Mouse (Mus musculus) embryonic facial prominence, embryonic 12.5 days (tissue): ENCODE measurements around the gene Hoxb4. TPM values are rescaled to one million over a fixed set of nuclear protein-coding genes. Genes with fewer than 3 reads are reported as not detected.
A peak's percentile ranks its signal among the peaks of the same experiment; 100 is the strongest.

Source experiments
- ATAC-seq: fragments of 200-750 bp; cut with Nextera tagmentation; 2 replicates; pipeline ENCODE4 v1.8.0; 2017; ENCODE audit not compliant: insufficient number of reproducible peaks, insufficient read depth, low FRiP score, low TSS enrichment
- H3K27ac ChIP-seq: fragments of 300-500 bp; sonication (generic); 2 replicates; pipeline ENCODE4 v1.5.1; 2016; ENCODE audit warnings: mild to moderate bottlenecking
- H3K27me3 ChIP-seq: fragments of 300-500 bp; sonication (generic); 2 replicates; pipeline ENCODE4 v1.6.1; 2016; ENCODE audit warnings: mild to moderate bottlenecking, moderate library complexity
- H3K36me3 ChIP-seq: fragments of 300-500 bp; sonication (generic); 2 replicates; pipeline ENCODE4 v1.6.1; 2016; ENCODE audit warnings: mild to moderate bottlenecking
- H3K4me1 ChIP-seq: fragments of 300-500 bp; sonication (generic); 2 replicates; pipeline ENCODE4 v1.6.1; 2016
- H3K4me2 ChIP-seq: fragments of 300-500 bp; sonication (generic); replicated peaks from 2 replicates; pipeline ENCODE4 v1.6.1; 2016; ENCODE audit warnings: mild to moderate bottlenecking, moderate library complexity
- H3K4me3 ChIP-seq: fragments of 300-500 bp; sonication (generic); 2 replicates; pipeline ENCODE4 v1.5.1; 2016; ENCODE audit warnings: mild to moderate bottlenecking
- H3K9ac ChIP-seq: fragments of 300-500 bp; sonication (generic); 2 replicates; pipeline ENCODE4 v1.6.1; 2016; ENCODE audit warnings: mild to moderate bottlenecking, moderate library complexity
- H3K9me3 ChIP-seq: fragments of 300-500 bp; sonication (generic); 2 replicates; pipeline ENCODE4 v1.6.1; 2016; ENCODE audit warnings: mild to moderate bottlenecking, moderate library complexity
- WGBS: fragments of 180-500 bp; shearing (Covaris S2); methylation state at CpG from one replicate; pipeline ENCODE4 v1.1.7; 2016; 5-methylcytosine and 5-hydroxymethylcytosine counted together
- polyA plus RNA-seq: library from polyadenylated mRNA; unstranded; fragments of >200 nt; fragmentation: Nextera tagmentation; extraction: Ambion mirVana; gene quantifications from 2 replicates; pipeline ENCODE4 v1.2.1, GENCODE M21; 2016

The Hoxb4 gene
- polyA plus RNA-seq, 1 experiment from 2014 or later, result 0.22 TPM

DNA sequence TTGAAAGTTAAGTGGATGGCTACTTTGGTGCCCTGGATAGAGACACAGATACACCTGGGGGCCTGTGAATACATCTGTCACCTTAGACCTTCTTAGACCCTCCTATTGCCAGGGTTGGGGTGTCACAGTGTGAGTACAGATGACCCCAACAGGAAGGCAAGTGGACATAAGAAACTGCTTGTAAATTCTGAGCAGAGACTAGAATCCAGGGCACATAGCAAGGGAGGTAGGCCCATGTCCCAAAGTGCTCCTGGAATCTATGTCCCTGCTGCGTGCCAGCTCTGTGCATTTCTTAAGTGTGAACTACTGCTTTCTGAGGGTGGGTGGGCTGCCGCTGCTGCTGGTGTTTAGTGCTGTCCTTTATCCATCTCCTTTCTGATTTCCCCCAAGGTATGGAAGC lies 32.7 kb downstream of the Hoxb4 start:
- no peak for ATAC-seq
- H3K4me1 ChIP-seq, result no peaks in the 10 kb centered on the region
- no peak overlapping the region for H3K4me3 ChIP-seq
- peaks cover 82% of the 10 kb centered on the region for H3K27me3 ChIP-seq
- H3K4me2 ChIP-seq, result no peak overlapping the region
- H3K27ac ChIP-seq, result no peak overlapping the region
- H3K9me3 ChIP-seq, result no peaks in the 10 kb centered on the region
- no peak overlapping the region for H3K9ac ChIP-seq
- WGBS, result 8% methylated on average over 2 of the region's 2 CpGs
- H3K36me3 ChIP-seq, result no peaks in the 10 kb centered on the region

DNA sequence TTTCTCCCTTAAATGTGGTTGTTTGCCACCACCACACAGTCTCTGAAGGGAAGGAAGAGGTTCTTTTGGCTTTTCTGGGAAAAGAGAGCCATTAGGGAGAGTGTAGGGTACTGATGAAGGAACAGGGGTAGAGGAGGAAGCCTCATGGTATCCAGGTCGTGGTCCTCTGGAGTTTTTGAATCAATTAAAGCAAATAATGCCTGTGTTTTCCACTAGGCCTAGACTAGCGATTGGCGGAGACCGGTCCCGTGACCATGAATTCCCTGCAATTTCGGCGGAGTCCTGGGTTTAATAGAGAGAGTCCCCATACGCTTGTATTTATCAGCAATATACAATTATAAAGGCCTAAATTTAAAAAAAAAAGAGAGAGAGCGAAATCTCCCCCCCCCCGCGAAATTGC lies 33.2 kb downstream of the Hoxb4 start:
- Histone ChIP-seq H3K9ac (no peak overlapping the region), H3K9me3 (no peaks in the 10 kb centered on the region), H3K36me3 (no peaks in the 10 kb centered on the region), H3K27ac (no peak overlapping the region), H3K4me2 (no peak overlapping the region), H3K4me3 (0 out of 2 replicates have a peak overlapping the region, but pooled peaks have one; percentile 30), H3K4me1 (no peaks in the 10 kb centered on the region), H3K27me3 (peaks cover 82% of the 10 kb centered on the region)
- 2% methylated on average over 11 of the region's 11 CpGs for WGBS
- no peak for ATAC-seq

DNA sequence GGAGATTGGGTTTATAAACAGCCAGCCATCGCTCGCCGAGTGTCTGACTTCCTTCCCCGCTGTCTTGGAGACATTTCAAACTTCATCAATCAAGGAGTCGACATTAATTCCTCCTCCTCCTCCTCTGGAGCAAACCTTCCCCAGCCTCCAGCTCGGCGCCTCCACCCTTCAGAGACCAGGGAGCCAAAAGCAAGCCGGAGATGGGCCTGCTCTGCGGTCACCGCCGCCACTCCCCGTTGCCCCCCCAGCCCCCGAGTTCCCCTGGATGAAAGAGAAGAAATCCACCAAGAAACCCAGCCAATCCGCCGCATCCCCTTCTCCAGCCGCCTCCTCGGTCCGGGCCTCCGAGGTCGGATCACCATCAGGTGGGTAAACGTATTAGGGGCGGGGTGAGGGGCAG lies 33.8 kb downstream of the Hoxb4 start:
- Histone ChIP-seq H3K27me3 (peaks cover 82% of the 10 kb centered on the region), H3K36me3 (no peaks in the 10 kb centered on the region), H3K27ac (peak overlapping the region; percentile 54; the same call in 1 of the 2 replicates), H3K4me1 (no peaks in the 10 kb centered on the region), H3K9ac (0 out of 2 replicates have a peak overlapping the region, but pooled peaks have one; percentile 27), H3K9me3 (no peaks in the 10 kb centered on the region), H3K4me2 (peak overlapping the region; percentile 22), H3K4me3 (peak overlapping the region; percentile 30)
- WGBS, result 1% methylated on average over 22 of the region's 22 CpGs
- ATAC-seq, result no peak

DNA sequence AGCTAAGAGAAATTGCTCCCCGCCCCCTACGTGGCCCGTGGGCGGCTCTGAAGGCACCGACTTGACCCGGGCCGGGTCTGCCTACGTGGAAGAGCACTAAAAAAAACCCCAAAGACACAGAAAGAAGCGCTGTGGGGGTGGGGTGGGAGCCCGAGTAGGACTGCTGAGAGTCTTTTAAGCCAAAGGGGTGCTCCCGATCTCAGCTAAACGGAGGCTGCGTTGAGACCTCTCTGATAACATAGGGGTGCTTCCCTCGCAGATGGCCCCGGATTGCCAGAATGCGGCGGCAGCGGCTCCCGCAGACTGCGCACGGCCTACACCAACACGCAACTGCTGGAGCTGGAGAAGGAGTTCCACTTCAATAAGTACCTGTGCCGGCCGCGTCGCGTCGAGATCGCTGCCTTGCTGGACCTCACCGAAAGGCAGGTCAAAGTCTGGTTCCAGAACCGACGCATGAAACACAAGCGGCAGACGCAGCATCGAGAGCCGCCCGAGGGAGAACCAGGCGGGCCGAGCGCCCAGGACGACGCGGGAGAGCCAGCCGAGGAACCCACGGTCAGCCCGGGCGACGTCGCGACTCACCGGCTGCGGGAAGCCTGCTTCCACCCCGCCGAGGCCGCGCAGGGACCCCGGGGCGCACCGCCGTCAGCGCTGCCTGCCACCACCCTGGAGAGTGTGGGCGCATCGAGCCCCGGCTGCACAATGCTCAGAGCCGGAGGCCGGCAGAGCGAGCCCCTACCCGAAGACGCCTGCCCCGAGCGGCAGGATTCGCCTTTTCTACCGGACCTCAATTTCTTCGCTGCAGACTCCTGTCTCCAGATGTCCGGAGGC lies 34.8 kb downstream of the Hoxb4 start:
- H3K4me2 ChIP-seq, result peak overlapping the region; percentile 26
- H3K27ac ChIP-seq, result peak overlapping the region; percentile 58
- peak overlapping the region; percentile 44 for H3K9ac ChIP-seq
- no peaks in the 10 kb centered on the region for H3K9me3 ChIP-seq
- H3K27me3 ChIP-seq, result peaks cover 86% of the 10 kb centered on the region
- no peak for ATAC-seq
- under 1% methylated on average over 75 of the region's 75 CpGs for WGBS
- H3K4me3 ChIP-seq, result peak overlapping the region; percentile 30
- no peaks in the 10 kb centered on the region for H3K4me1 ChIP-seq
- H3K36me3 ChIP-seq, result no peaks in the 10 kb centered on the region

DNA sequence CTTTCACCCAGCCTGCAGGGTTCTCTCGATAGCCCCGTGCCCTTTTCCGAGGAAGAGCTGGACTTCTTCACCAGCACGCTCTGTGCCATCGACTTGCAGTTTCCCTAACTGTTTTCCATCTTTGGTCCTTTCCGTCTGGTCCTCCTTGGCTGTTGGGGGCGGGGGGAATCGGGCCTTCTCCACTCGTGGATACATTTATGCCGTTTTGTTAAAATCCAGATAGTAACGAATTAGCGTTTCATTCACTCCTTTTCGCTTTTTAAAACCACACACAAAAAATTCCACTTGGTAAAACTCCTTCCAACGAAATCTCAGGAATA lies 35.4 kb downstream of the Hoxb4 start:
- Histone ChIP-seq H3K27ac (peak overlapping the region; percentile 58; the same call in 1 of the 2 replicates), H3K4me3 (peak overlapping the region; percentile 30), H3K4me2 (peak overlapping the region; percentile 26), H3K9me3 (no peaks in the 10 kb centered on the region), H3K9ac (peak overlapping the region; percentile 44; the same call in 1 of the 2 replicates), H3K27me3 (peaks cover 86% of the 10 kb centered on the region), H3K36me3 (no peaks in the 10 kb centered on the region), H3K4me1 (no peaks in the 10 kb centered on the region)
- 2% methylated on average over 14 of the region's 14 CpGs for WGBS
- ATAC-seq, result no peak

DNA sequence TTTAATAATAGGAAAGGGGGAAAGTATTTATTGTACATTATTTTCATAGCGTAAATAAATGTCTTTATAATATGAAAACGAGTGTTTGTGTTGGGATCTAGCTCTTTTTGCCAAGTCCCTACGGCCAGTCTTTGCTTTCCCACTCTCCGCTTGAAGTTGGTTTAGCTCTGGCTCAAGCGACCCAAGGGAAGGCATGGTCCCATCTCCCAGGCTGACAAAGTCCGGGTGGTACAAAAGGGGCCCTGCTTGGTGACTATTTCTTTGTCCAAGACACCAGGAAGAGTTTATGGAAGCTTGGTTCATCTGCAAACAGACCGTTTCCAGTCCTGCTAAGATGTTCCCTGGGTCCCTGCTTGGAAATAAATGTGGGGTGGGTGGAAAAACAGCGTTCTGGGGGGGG lies 35.9 kb downstream of the Hoxb4 start:
- no peaks in the 10 kb centered on the region for H3K36me3 ChIP-seq
- peaks cover 85% of the 10 kb centered on the region for H3K27me3 ChIP-seq
- H3K4me3 ChIP-seq, result peak overlapping the region; percentile 23
- WGBS, result 3% methylated on average over 8 of the region's 8 CpGs
- no peaks in the 10 kb centered on the region for H3K4me1 ChIP-seq
- no peak for ATAC-seq
- no peaks in the 10 kb centered on the region for H3K9me3 ChIP-seq
- no peak overlapping the region for H3K27ac ChIP-seq
- peak overlapping the region; percentile 42 for H3K4me2 ChIP-seq
- no peak overlapping the region; the same call in 1 of the 2 replicates for H3K9ac ChIP-seq

DNA sequence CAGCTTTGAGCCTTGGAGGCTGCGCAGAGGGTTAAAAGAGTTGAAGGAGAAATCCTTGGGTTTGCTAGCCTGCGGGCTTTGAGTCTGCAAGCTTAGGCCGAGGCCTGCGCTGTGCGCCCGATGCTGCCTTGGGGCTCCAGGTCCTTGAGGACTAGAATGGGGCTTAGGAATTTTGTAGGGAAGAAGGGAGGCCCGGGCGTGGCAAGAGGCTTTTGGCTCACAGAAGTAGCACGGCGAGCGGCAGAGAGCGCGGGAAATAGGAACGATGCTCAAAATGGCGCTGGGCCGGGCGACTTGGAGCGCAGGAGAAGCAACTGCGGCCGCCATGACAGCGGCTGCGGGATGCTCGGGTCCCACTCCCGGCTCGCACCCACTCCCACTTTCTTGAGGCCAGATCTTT lies 36.3 kb downstream of the Hoxb4 start:
- H3K4me3 ChIP-seq, result peak overlapping the region; percentile 23
- H3K27me3 ChIP-seq, result peaks cover 84% of the 10 kb centered on the region
- H3K9ac ChIP-seq, result peak overlapping the region; percentile 50; the same call in 1 of the 2 replicates
- H3K27ac ChIP-seq, result no peak overlapping the region
- H3K36me3 ChIP-seq, result no peaks in the 10 kb centered on the region
- no peak for ATAC-seq
- no peaks in the 10 kb centered on the region for H3K4me1 ChIP-seq
- 1% methylated on average over 25 of the region's 25 CpGs for WGBS
- no peaks in the 10 kb centered on the region for H3K9me3 ChIP-seq
- peak overlapping the region; percentile 42 for H3K4me2 ChIP-seq

DNA sequence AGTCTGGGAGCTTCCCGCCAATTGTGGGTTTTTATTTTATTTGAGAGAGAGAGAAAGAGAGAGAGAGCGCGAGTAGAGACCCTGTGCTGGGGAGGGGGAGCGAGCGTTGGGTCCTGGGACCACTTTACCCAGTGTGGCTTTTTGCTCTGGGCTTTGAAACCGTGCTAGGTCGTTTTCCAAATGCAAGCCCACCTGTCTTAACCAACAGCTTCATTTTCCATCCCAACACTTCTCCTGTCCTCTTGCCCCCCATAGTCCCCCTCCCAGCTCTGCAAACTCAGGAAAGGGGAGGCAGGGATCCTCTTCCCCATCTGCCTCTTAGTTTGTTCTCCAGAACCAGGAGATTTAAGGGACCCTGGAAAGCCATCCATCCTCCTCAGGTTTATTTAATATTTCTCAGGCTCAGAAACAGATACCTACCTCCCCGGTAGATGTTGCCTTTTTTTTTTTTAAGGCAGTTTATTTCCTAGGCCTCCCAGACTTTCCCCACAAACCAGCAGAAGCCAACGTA lies 36.8 kb downstream of the Hoxb4 start:
- Histone ChIP-seq H3K36me3 (no peaks in the 10 kb centered on the region), H3K27me3 (peaks cover 83% of the 10 kb centered on the region), H3K4me3 (peak overlapping the region; percentile 23), H3K27ac (no peak overlapping the region), H3K9me3 (no peaks in the 10 kb centered on the region), H3K4me1 (no peaks in the 10 kb centered on the region), H3K9ac (peak overlapping the region; percentile 50; the same call in 1 of the 2 replicates), H3K4me2 (peak overlapping the region; percentile 42)
- 6% methylated on average over 9 of the region's 9 CpGs for WGBS
- no peak for ATAC-seq

DNA sequence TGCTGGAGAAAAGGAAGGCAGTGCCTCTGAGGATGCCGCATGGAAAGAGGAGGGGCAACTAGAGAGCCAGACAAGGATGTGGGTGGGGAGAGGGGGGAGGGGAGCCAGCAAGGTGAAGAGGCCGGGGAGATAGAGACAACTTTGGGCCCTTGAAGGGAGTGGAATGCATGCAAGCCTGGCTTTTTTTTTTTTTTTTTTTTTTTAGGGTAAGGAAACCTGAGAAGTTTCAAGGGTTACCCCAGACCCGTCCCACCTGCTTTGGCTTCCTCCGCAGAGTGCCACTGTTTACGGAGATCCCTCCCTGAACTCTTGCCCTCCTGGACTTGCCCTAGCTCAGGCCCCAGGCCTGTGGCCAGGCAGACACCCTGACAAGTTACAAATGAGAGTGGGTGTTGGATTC lies 45.7 kb downstream of the Hoxb4 start:
- H3K9me3 ChIP-seq, result no peaks in the 10 kb centered on the region
- no peaks in the 10 kb centered on the region for H3K4me1 ChIP-seq
- WGBS, result 0% methylated on average over 5 of the region's 5 CpGs
- no peak overlapping the region for H3K9ac ChIP-seq
- H3K4me2 ChIP-seq, result no peak overlapping the region
- H3K4me3 ChIP-seq, result no peak overlapping the region
- no peaks in the 10 kb centered on the region for H3K36me3 ChIP-seq
- no peak for ATAC-seq
- peaks cover 89% of the 10 kb centered on the region for H3K27me3 ChIP-seq
- H3K27ac ChIP-seq, result no peak overlapping the region

DNA sequence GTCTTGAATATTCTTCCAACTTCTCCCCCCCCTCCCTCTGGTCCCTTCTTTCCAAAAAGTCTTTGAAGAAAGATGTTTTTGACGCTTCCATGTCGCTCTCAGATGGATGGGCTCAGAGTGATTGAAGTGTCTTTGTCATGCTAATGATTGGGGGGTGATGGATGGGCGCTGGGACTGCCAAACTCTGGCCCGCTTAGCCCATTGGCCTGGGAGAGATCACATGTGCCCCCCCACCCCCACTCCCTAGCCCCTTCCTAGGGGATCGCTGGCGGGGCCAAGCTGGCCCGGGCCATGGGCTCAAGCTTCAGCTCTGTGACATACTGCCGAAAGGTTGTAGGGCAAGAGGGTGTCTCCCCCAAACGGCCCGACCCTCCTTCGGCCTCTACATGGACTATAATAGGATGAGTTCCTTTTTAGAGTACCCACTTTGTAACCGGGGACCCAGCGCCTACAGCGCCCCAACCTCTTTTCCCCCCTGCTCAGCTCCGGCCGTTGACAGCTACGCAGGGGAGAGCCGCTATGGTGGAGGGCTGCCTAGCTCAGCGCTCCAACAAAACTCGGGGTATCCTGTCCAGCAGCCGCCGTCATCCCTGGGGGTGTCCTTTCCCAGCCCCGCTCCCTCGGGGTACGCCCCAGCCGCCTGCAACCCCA lies 47.5 kb downstream of the Hoxb4 start, which contains the start of gene Hoxb1:
Gene Hoxb1 (plus strand): TSS at position 312 of the 651 bp plus-strand sequence.
- Histone ChIP-seq H3K27ac (no peak within 1 kb of the TSS), H3K9me3 (no peaks in the 10 kb centered on the region), H3K4me2 (no peak within 1 kb of the TSS), H3K4me3 (no peak within 1 kb of the TSS), H3K9ac (no peak within 1 kb of the TSS), H3K36me3 (no peaks in the 10 kb centered on the region), H3K27me3 (peaks cover 93% of the 10 kb centered on the region), H3K4me1 (no peaks in the 10 kb centered on the region)
- 3% methylated on average over 26 of the region's 26 CpGs for WGBS
- no peak for ATAC-seq

DNA sequence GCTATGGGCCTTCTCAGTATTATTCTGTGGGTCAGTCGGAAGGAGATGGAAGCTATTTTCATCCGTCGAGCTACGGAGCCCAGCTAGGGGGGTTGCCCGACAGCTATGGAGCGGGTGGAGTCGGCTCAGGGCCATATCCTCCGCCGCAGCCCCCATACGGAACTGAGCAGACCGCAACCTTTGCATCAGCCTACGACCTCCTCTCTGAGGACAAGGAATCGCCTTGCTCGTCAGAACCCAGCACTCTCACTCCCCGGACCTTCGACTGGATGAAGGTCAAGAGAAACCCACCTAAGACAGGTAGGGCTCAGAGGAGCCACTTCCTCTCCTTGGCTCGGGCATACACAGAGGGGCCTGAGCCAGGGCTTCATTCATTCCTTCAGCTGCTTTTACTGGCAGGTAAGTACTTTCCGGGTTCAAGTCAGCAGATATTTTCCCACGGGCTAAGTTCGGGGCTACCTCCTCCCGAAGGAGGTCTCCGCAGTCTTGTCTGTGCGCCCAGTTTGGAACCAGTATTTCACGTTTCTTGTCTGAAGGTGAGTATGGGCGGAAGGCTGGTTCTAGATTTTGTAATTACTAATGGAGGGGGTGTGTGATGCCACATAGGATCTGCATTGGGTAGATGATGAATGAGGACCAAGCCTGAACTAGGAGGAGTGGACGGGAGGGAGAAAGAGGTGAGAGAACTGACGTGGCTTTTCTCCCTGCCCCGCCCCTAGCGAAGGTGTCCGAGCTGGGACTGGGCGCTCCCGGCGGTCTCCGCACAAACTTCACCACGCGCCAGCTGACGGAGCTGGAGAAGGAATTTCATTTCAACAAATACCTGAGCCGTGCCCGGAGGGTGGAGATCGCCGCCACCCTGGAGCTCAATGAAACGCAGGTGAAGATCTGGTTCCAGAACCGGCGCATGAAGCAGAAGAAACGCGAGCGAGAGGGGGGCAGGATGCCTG lies 48.3 kb downstream of the Hoxb4 start:
- Histone ChIP-seq H3K4me3 (no peak overlapping the region), H3K9me3 (no peaks in the 10 kb centered on the region), H3K9ac (no peak overlapping the region), H3K27me3 (peaks cover 97% of the 10 kb centered on the region), H3K36me3 (no peaks in the 10 kb centered on the region), H3K4me2 (no peak overlapping the region), H3K4me1 (no peaks in the 10 kb centered on the region), H3K27ac (no peak overlapping the region)
- ATAC-seq, result no peak
- WGBS, result 2% methylated on average over 47 of the region's 47 CpGs
